Mouse (Mus musculus): ENCODE measurements around the gene Agbl4. TPM values are rescaled to one million over a fixed set of nuclear protein-coding genes. Genes with fewer than 3 reads are reported as not detected.

Gene Agbl4
- polyA plus RNA-seq, 1 experiment from 2014 or later, result 0.21 TPM

GRCm38 (mm10) chr4:111383101-111383500, 985.6 kb downstream of the Agbl4 start:
- WGBS, result 70% methylated on average over 2 of the region's 2 CpGs
- Histone ChIP-seq H3K4me2 (ENCODE audit: low read depth, low read length) (no peak overlapping the region), H3K4me3 (replicated peaks; ENCODE audit: low read length) (no peak overlapping the region), H3K4me1 (ENCODE audit: control insufficient read depth, insufficient read depth, low read length) (no peaks in the 10 kb centered on the region), H3K9me3 (replicated peaks; ENCODE audit: control insufficient read depth, low read length) (no peaks in the 10 kb centered on the region), H3K9ac (ENCODE audit: low read length) (no peak overlapping the region), H3K36me3 (ENCODE audit: control insufficient read depth, insufficient read depth, low read length) (no peaks in the 10 kb centered on the region), H3K27ac (ENCODE audit: low read length) (no peak overlapping the region), H3K27me3 (ENCODE audit: control insufficient read depth, insufficient read depth, low read length) (no peaks in the 10 kb centered on the region)
- no peak for ATAC-seq (ENCODE audit: insufficient read depth, low FRiP score)

GRCm38 (mm10) chr4:111390736-111391135, 993.3 kb downstream of the Agbl4 start:
- Histone ChIP-seq H3K4me3 (replicated peaks; ENCODE audit: low read length) (no peak overlapping the region), H3K36me3 (ENCODE audit: control insufficient read depth, insufficient read depth, low read length) (no peaks in the 10 kb centered on the region), H3K9me3 (replicated peaks; ENCODE audit: control insufficient read depth, low read length) (no peaks in the 10 kb centered on the region), H3K27me3 (ENCODE audit: control insufficient read depth, insufficient read depth, low read length) (no peaks in the 10 kb centered on the region), H3K27ac (ENCODE audit: low read length) (no peak overlapping the region), H3K4me2 (ENCODE audit: low read depth, low read length) (no peak overlapping the region), H3K9ac (ENCODE audit: low read length) (no peak overlapping the region), H3K4me1 (ENCODE audit: control insufficient read depth, insufficient read depth, low read length) (no peaks in the 10 kb centered on the region)
- ATAC-seq (ENCODE audit: insufficient read depth, low FRiP score), result no peak

- Histone ChIP-seq H3K4me3 (replicated peaks; ENCODE audit: low read length) (no peak overlapping the region), H3K27ac (ENCODE audit: low read length) (no peak overlapping the region), H3K4me2 (ENCODE audit: low read depth, low read length) (no peak overlapping the region), H3K4me1 (ENCODE audit: control insufficient read depth, insufficient read depth, low read length) (no peaks in the 10 kb centered on the region), H3K9me3 (replicated peaks; ENCODE audit: control insufficient read depth, low read length) (no peaks in the 10 kb centered on the region), H3K36me3 (ENCODE audit: control insufficient read depth, insufficient read depth, low read length) (no peaks in the 10 kb centered on the region), H3K27me3 (ENCODE audit: control insufficient read depth, insufficient read depth, low read length) (no peaks in the 10 kb centered on the region), H3K9ac (ENCODE audit: low read length) (no peak overlapping the region)
- ATAC-seq (ENCODE audit: insufficient read depth, low FRiP score), result no peak
Measured at GRCm38 (mm10) chr4:111399784-111400183, 1002.3 kb downstream of the Agbl4 start.

- no peaks in the 10 kb centered on the region for H3K27me3 ChIP-seq (ENCODE audit: control insufficient read depth, insufficient read depth, low read length)
- H3K9me3 ChIP-seq (replicated peaks; ENCODE audit: control insufficient read depth, low read length), result no peaks in the 10 kb centered on the region
- no peaks in the 10 kb centered on the region for H3K36me3 ChIP-seq (ENCODE audit: control insufficient read depth, insufficient read depth, low read length)
- no peak for ATAC-seq (ENCODE audit: insufficient read depth, low FRiP score)
- no peak overlapping the region for H3K4me2 ChIP-seq (ENCODE audit: low read depth, low read length)
- H3K9ac ChIP-seq (ENCODE audit: low read length), result no peak overlapping the region
- no peak overlapping the region for H3K4me3 ChIP-seq (replicated peaks; ENCODE audit: low read length)
- 27% methylated on average over 2 of the region's 2 CpGs for WGBS
- H3K27ac ChIP-seq (ENCODE audit: low read length), result no peak overlapping the region
- H3K4me1 ChIP-seq (ENCODE audit: control insufficient read depth, insufficient read depth, low read length), result no peaks in the 10 kb centered on the region
Measured at GRCm38 (mm10) chr4:111400676-111401075, 1003.2 kb downstream of the Agbl4 start.

GRCm38 (mm10) chr4:111403243-111403642, 1005.8 kb downstream of the Agbl4 start:
- Histone ChIP-seq H3K27me3 (ENCODE audit: control insufficient read depth, insufficient read depth, low read length) (no peaks in the 10 kb centered on the region), H3K36me3 (ENCODE audit: control insufficient read depth, insufficient read depth, low read length) (no peaks in the 10 kb centered on the region), H3K4me1 (ENCODE audit: control insufficient read depth, insufficient read depth, low read length) (no peaks in the 10 kb centered on the region), H3K27ac (ENCODE audit: low read length) (peak overlapping the region; percentile 27; the same call in 1 of the 2 replicates), H3K4me3 (replicated peaks; ENCODE audit: low read length) (no peak overlapping the region), H3K9me3 (replicated peaks; ENCODE audit: control insufficient read depth, low read length) (no peaks in the 10 kb centered on the region), H3K9ac (ENCODE audit: low read length) (no peak overlapping the region), H3K4me2 (ENCODE audit: low read depth, low read length) (no peak overlapping the region)
- ATAC-seq (ENCODE audit: insufficient read depth, low FRiP score), result peak; percentile 62
- WGBS, result 36% methylated on average over 1 of the region's 1 CpGs

GRCm38 (mm10) chr4:111410731-111411130, 1013.3 kb downstream of the Agbl4 start:
- H3K27me3 ChIP-seq (ENCODE audit: control insufficient read depth, insufficient read depth, low read length), result no peaks in the 10 kb centered on the region
- H3K4me1 ChIP-seq (ENCODE audit: control insufficient read depth, insufficient read depth, low read length), result peaks cover 5% of the 10 kb centered on the region; the same call in 1 of the 2 replicates
- 76% methylated on average over 4 of the region's 4 CpGs for WGBS
- H3K4me3 ChIP-seq (replicated peaks; ENCODE audit: low read length), result no peak overlapping the region
- no peak overlapping the region for H3K27ac ChIP-seq (ENCODE audit: low read length)
- H3K4me2 ChIP-seq (ENCODE audit: low read depth, low read length), result no peak overlapping the region
- no peaks in the 10 kb centered on the region for H3K9me3 ChIP-seq (replicated peaks; ENCODE audit: control insufficient read depth, low read length)
- no peak for ATAC-seq (ENCODE audit: insufficient read depth, low FRiP score)
- no peak overlapping the region for H3K9ac ChIP-seq (ENCODE audit: low read length)
- H3K36me3 ChIP-seq (ENCODE audit: control insufficient read depth, insufficient read depth, low read length), result no peaks in the 10 kb centered on the region

- Histone ChIP-seq H3K27me3 (ENCODE audit: control insufficient read depth, insufficient read depth, low read length) (no peaks in the 10 kb centered on the region), H3K9me3 (replicated peaks; ENCODE audit: control insufficient read depth, low read length) (no peaks in the 10 kb centered on the region), H3K4me1 (ENCODE audit: control insufficient read depth, insufficient read depth, low read length) (peaks cover 9% of the 10 kb centered on the region), H3K36me3 (ENCODE audit: control insufficient read depth, insufficient read depth, low read length) (no peaks in the 10 kb centered on the region; the same call in 1 of the 2 replicates), H3K4me2 (ENCODE audit: low read depth, low read length) (peak overlapping the region; percentile 82), H3K9ac (ENCODE audit: low read length) (peak overlapping the region; percentile 96), H3K27ac (ENCODE audit: low read length) (peak overlapping the region; percentile 87), H3K4me3 (replicated peaks; ENCODE audit: low read length) (peak overlapping the region; percentile 92)
- 2% methylated on average over 6 of the region's 6 CpGs for WGBS
- peak; percentile 12; the same call in 1 of the 2 replicates for ATAC-seq (ENCODE audit: insufficient read depth, low FRiP score)
Measured at GRCm38 (mm10) chr4:111414399-111414798, 1016.9 kb downstream of the Agbl4 start.

- Histone ChIP-seq H3K9ac (ENCODE audit: low read length) (peak within 1 kb of the TSS; percentile 96), H3K27me3 (ENCODE audit: control insufficient read depth, insufficient read depth, low read length) (no peaks in the 10 kb centered on the region), H3K9me3 (replicated peaks; ENCODE audit: control insufficient read depth, low read length) (no peaks in the 10 kb centered on the region), H3K27ac (ENCODE audit: low read length) (peak within 1 kb of the TSS; percentile 87), H3K4me3 (replicated peaks; ENCODE audit: low read length) (peak within 1 kb of the TSS; percentile 92), H3K4me1 (ENCODE audit: control insufficient read depth, insufficient read depth, low read length) (peaks cover 14% of the 10 kb centered on the region), H3K36me3 (ENCODE audit: control insufficient read depth, insufficient read depth, low read length) (no peaks in the 10 kb centered on the region; the same call in 1 of the 2 replicates), H3K4me2 (ENCODE audit: low read depth, low read length) (peak within 1 kb of the TSS; percentile 82)
- under 1% methylated on average over 66 of the region's 66 CpGs for WGBS
- ATAC-seq (ENCODE audit: insufficient read depth, low FRiP score), result peak; percentile 96
Measured at GRCm38 (mm10) chr4:111414818-111415488, 1017.5 kb downstream of the Agbl4 start, which contains the start of gene Bend5. TSS of gene Bend5 (plus strand) at chr4:111415006.

GRCm38 (mm10) chr4:111416126-111416525, 1018.7 kb downstream of the Agbl4 start:
- no peaks in the 10 kb centered on the region for H3K9me3 ChIP-seq (replicated peaks; ENCODE audit: control insufficient read depth, low read length)
- no peaks in the 10 kb centered on the region; the same call in 1 of the 2 replicates for H3K36me3 ChIP-seq (ENCODE audit: control insufficient read depth, insufficient read depth, low read length)
- peak overlapping the region; percentile 82 for H3K4me2 ChIP-seq (ENCODE audit: low read depth, low read length)
- no peaks in the 10 kb centered on the region for H3K27me3 ChIP-seq (ENCODE audit: control insufficient read depth, insufficient read depth, low read length)
- H3K27ac ChIP-seq (ENCODE audit: low read length), result no peak overlapping the region
- WGBS, result 47% methylated on average over 3 of the region's 3 CpGs
- peaks cover 16% of the 10 kb centered on the region for H3K4me1 ChIP-seq (ENCODE audit: control insufficient read depth, insufficient read depth, low read length)
- peak overlapping the region; percentile 92 for H3K4me3 ChIP-seq (replicated peaks; ENCODE audit: low read length)
- H3K9ac ChIP-seq (ENCODE audit: low read length), result peak overlapping the region; percentile 96
- ATAC-seq (ENCODE audit: insufficient read depth, low FRiP score), result no peak

Measured in stomach, embryonic 16.5 days (tissue).